Mouse (Mus musculus) stomach, embryonic 14.5 days (tissue): ENCODE data around the gene Prkar2a. TPM values are rescaled to one million over a fixed set of nuclear protein-coding genes. Genes with fewer than 3 reads are reported as not detected.
A peak's percentile ranks its signal among the peaks of the same experiment; 100 is the strongest.

Experiments used
- ATAC-seq: fragments of 200-750 bp; cut with Nextera tagmentation; 2 replicates; pipeline ENCODE4 v1.8.0; 2017; ENCODE audit warnings: low read depth, moderate TSS enrichment; ENCODE audit not compliant: insufficient number of reproducible peaks, insufficient read depth, low FRiP score
- H3K27ac ChIP-seq: fragments of 300-500 bp; sonication (generic); 2 replicates; pipeline ENCODE4 v1.5.1; 2014; ENCODE audit warnings: mild to moderate bottlenecking, low read length, moderate library complexity, mixed read lengths
- H3K27me3 ChIP-seq: fragments of 300-500 bp; sonication (generic); 2 replicates; pipeline ENCODE4 v1.6.1; 2014; ENCODE audit warnings: low read length, control low read depth, mixed read lengths; ENCODE audit not compliant: control insufficient read depth, insufficient read depth
- H3K36me3 ChIP-seq: fragments of 300-500 bp; sonication (generic); 2 replicates; pipeline ENCODE4 v1.6.1; 2014; ENCODE audit warnings: mild to moderate bottlenecking, control low read depth, low read length, moderate library complexity, mixed read lengths; ENCODE audit not compliant: control insufficient read depth, insufficient read depth
- H3K4me1 ChIP-seq: fragments of 300-500 bp; sonication (generic); 2 replicates; pipeline ENCODE4 v1.6.1; 2014; ENCODE audit warnings: low read length, control low read depth, mixed read lengths; ENCODE audit not compliant: control insufficient read depth, insufficient read depth
- H3K4me2 ChIP-seq: fragments of 300-500 bp; sonication (generic); replicated peaks from 2 replicates; pipeline ENCODE4 v1.6.1; 2014; ENCODE audit warnings: low read depth, low read length, control low read depth
- H3K4me3 ChIP-seq: fragments of 300-500 bp; sonication (generic); 2 replicates; pipeline ENCODE4 v1.5.1; 2014; ENCODE audit warnings: low read depth, low read length, control low read depth
- H3K9ac ChIP-seq: fragments of 300-500 bp; sonication (generic); replicated peaks from 2 replicates; pipeline ENCODE4 v1.6.1; 2014; ENCODE audit warnings: low read depth, mild to moderate bottlenecking, control low read depth, low read length, moderate library complexity, mixed read lengths
- H3K9me3 ChIP-seq: fragments of 300-500 bp; sonication (generic); 2 replicates; pipeline ENCODE4 v1.6.1; 2016; ENCODE audit warnings: low read depth, low read length, control low read depth; ENCODE audit not compliant: control insufficient read depth
- WGBS: fragments of 180-500 bp; shearing (Covaris S2); extraction: QIAGEN DNeasy Blood & Tissue Kit; methylation state at CpG from one replicate; pipeline ENCODE4 v1.1.7; 2014; 5-methylcytosine and 5-hydroxymethylcytosine counted together
- polyA plus RNA-seq: library from polyadenylated mRNA; unstranded; fragments of >200 nt; fragmentation: Nextera tagmentation; extraction: Ambion mirVana; gene quantifications from 2 replicates; pipeline ENCODE4 v1.2.1, GENCODE M21; 2014

Prkar2a gene
- polyA plus RNA-seq, 1 experiment from 2014 or later: 33.6 TPM

DNA sequence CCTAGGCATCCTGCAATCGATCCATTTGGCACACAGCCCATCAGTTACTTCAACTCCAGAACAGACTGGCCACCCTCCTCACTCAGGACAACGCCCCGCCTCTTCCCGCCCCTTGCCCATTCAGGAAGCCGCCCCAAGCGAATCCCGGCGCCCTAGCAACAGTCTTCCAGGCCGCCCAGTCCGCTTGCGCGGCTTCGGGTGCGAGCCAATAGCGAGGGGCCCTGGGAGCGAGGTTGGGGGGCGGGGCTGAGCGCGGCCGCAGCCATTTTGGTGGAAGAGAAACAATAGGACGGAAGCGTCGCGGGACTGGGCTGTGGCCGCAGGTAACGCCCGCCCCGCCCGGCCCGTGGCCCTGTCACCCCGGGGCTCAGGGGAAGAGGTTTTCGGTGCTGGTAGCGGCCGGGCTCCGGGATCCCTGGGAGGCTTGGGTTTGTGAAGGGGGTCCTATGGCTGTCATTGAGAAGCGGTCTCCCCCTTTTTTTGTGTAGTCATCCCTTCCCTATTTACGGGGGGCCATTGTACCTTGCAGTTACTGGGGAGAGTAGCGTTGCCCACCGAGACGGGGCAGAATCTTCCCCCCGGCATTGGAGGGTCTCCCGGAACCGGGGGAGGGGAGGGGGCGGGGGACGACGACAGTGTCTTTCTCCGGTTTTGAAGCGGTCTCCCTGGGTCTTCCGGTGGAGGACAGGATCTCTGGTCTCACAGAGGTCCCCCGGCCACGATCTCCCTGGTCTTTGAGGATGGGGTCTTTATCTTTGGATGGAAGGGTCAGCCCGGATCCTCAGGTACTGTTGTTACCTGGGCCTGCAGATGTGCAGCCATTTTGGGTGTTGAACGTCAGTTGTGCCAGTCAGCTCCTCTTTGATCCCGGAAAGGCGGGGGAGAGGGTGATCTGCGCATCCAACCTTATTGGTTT, 94.7 kb downstream of the Prkar2a start, which contains the start of gene Ip6k2:
Ip6k2 (plus strand) TSS at position 249 of the 916 bp plus-strand sequence.
- Histone ChIP-seq H3K36me3 (no peaks in the 10 kb centered on the region), H3K4me1 (peaks cover 16% of the 10 kb centered on the region; the same call in 1 of the 2 replicates), H3K4me2 (peak within 1 kb of the TSS; percentile 64), H3K9ac (peak within 1 kb of the TSS; percentile 95), H3K9me3 (no peaks in the 10 kb centered on the region), H3K27me3 (no peaks in the 10 kb centered on the region), H3K27ac (peak within 1 kb of the TSS; percentile 77), H3K4me3 (peak within 1 kb of the TSS; percentile 88)
- ATAC-seq: peak; percentile 98
- WGBS: under 1% methylated on average over 56 of the region's 56 CpGs

DNA sequence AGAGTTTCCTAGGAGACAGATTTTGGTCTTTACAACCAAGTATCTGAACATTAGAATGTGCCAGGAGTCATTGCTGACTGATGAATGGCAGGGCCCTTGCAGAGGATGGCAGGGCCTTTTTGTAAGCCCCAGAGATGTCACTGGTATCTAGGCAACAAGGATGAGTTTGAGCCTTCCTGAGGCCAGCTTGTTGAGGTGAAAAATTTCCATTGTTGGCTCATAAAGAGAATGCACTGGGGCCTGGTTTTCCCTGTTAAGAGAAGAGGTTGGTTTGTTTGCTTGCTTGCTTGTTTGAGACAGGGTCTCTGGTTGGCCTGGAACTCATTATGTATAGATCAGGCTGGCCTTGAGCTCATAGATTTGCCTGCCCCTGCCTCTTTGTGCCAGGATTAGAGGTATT, 96.3 kb downstream of the Prkar2a start:
- Histone ChIP-seq H3K27me3 (no peaks in the 10 kb centered on the region), H3K27ac (no peak overlapping the region), H3K9ac (no peak overlapping the region), H3K9me3 (no peaks in the 10 kb centered on the region), H3K36me3 (no peaks in the 10 kb centered on the region), H3K4me2 (peak overlapping the region; percentile 64), H3K4me1 (peaks cover 18% of the 10 kb centered on the region; the same call in 1 of the 2 replicates), H3K4me3 (peak overlapping the region; percentile 88)
- ATAC-seq: no peak

GRCm38 (mm10) chr9:108786494-108786893, 97.4 kb downstream of the Prkar2a start:
- no peak for ATAC-seq
- Histone ChIP-seq H3K27ac (no peak overlapping the region), H3K9ac (no peak overlapping the region), H3K36me3 (no peaks in the 10 kb centered on the region), H3K4me2 (no peak overlapping the region), H3K9me3 (no peaks in the 10 kb centered on the region), H3K4me3 (no peak overlapping the region), H3K27me3 (no peaks in the 10 kb centered on the region), H3K4me1 (peaks cover 18% of the 10 kb centered on the region; the same call in 1 of the 2 replicates)
- 89% methylated on average over 1 of the region's 1 CpGs for WGBS

DNA sequence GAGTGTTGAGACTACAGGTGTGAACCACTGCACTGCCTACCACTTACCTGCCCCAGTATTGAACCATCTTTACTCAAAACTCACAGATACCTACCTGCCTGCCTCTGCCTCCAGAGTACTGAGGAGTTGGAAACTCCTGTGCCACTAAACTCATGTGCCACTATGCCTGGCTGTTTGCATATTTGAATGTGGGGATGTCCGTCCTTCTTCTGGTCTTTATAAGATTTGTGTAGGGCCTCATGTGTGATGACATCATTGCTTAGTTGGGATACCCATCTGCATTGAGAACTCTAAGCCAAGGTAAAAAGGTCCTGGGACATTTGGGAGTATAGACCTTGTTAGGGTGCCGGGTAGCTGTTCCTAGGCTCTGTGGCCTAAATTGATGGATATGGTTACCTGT, 98.0 kb downstream of the Prkar2a start:
- WGBS: 95% methylated on average over 2 of the region's 2 CpGs
- ATAC-seq: no peak
- H3K4me1 ChIP-seq: peaks cover 15% of the 10 kb centered on the region; the same call in 1 of the 2 replicates

GRCm38 (mm10) chr9:108788713-108789112, 99.6 kb downstream of the Prkar2a start:
- 66% methylated on average over 3 of the region's 3 CpGs for WGBS
- Histone ChIP-seq H3K4me3 (no peak overlapping the region), H3K36me3 (no peaks in the 10 kb centered on the region), H3K9me3 (no peaks in the 10 kb centered on the region), H3K4me1 (peaks cover 15% of the 10 kb centered on the region; the same call in 1 of the 2 replicates), H3K9ac (no peak overlapping the region), H3K27ac (no peak overlapping the region), H3K27me3 (no peaks in the 10 kb centered on the region), H3K4me2 (no peak overlapping the region)
- ATAC-seq: no peak

More for the DNA sequence above, 98.0 kb downstream of the Prkar2a start:
- Histone ChIP-seq H3K9me3 (no peaks in the 10 kb centered on the region), H3K4me2 (no peak overlapping the region), H3K27me3 (no peaks in the 10 kb centered on the region), H3K9ac (no peak overlapping the region), H3K27ac (no peak overlapping the region), H3K36me3 (no peaks in the 10 kb centered on the region), H3K4me3 (no peak overlapping the region)

- no peak for ATAC-seq
- Histone ChIP-seq H3K9me3 (no peaks in the 10 kb centered on the region), H3K4me2 (no peak overlapping the region), H3K36me3 (peaks cover 4% of the 10 kb centered on the region; the same call in 1 of the 2 replicates), H3K9ac (no peak overlapping the region), H3K4me1 (peaks cover 24% of the 10 kb centered on the region; the same call in 1 of the 2 replicates), H3K27ac (no peak overlapping the region), H3K4me3 (no peak overlapping the region), H3K27me3 (no peaks in the 10 kb centered on the region)
- WGBS: 72% methylated on average over 1 of the region's 1 CpGs
These were observed 103.2 kb downstream of the Prkar2a start for GRCm38 (mm10) chr9:108792307-108792706.

DNA sequence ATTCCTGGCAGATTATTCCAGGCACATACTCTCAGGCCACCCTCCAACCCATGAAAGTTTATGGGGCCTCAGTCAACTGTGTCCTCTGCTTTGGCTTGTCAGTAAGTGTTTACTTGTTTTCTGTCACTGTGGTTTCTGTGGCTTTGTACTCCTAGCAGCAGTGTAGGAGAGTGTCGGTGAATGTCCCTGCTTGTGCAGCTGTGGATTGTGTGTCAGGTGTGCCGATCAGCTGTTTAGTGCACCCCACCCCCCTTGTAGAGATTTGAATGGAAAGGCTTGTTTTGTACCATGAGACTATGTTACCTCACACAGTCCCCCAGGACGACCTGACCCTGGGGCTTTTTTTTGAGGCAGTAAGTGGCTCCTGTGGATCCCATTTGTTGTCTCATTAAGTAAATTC, 103.6 kb downstream of the Prkar2a start:
- no peaks in the 10 kb centered on the region for H3K9me3 ChIP-seq
- ATAC-seq: no peak
- H3K27ac ChIP-seq: no peak overlapping the region
- H3K4me3 ChIP-seq: no peak overlapping the region
- peaks cover 8% of the 10 kb centered on the region; the same call in 1 of the 2 replicates for H3K36me3 ChIP-seq
- no peaks in the 10 kb centered on the region for H3K27me3 ChIP-seq
- H3K9ac ChIP-seq: no peak overlapping the region
- H3K4me2 ChIP-seq: no peak overlapping the region
- 46% methylated on average over 3 of the region's 3 CpGs for WGBS
- H3K4me1 ChIP-seq: peaks cover 24% of the 10 kb centered on the region; the same call in 1 of the 2 replicates

DNA sequence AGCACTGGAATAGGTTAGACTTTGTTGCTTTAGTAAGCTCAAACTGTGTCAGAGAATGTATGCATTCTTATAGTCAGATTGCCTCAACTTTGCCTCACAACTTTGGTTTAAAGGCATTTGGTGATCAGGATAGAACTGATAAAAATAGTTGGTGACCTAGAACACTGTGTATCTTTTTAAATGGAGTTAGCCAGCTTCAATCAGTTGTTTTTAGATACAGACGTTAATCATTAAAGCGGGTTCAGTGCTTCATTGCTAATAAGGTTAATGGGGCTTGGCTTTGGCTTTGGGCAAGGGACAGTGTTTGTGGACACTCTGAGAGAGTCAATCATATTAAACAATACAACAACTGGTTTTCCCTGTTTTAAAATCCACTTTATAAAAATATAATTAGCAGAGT, 106.2 kb downstream of the Prkar2a start:
- H3K4me2 ChIP-seq: peak overlapping the region; percentile 22
- no peaks in the 10 kb centered on the region for H3K27me3 ChIP-seq
- H3K27ac ChIP-seq: no peak overlapping the region
- H3K36me3 ChIP-seq: peaks cover 32% of the 10 kb centered on the region
- no peak for ATAC-seq
- H3K4me1 ChIP-seq: peaks cover 18% of the 10 kb centered on the region; the same call in 1 of the 2 replicates
- no peak overlapping the region for H3K9ac ChIP-seq
- H3K9me3 ChIP-seq: no peaks in the 10 kb centered on the region
- no peak overlapping the region for H3K4me3 ChIP-seq
- 61% methylated on average over 2 of the region's 2 CpGs for WGBS
